Mouse (Mus musculus) bone marrow, adult 2 months (tissue): ENCODE measurements at regions not wholly inside any gene's neighbourhood (a gene's known extent, or its start where the extent isn't known, plus 50 kb on each side); places are given as distances from the start of the nearest gene placed in this dataset.

ENCODE experiments used
- CTCF ChIP-seq: fragments of 200-500 bp; IDR thresholded peaks from 2 replicates; pipeline ENCODE4 v1.5.1; 2011; ENCODE audit warnings: low read length, control low read depth; ENCODE audit not compliant: control insufficient read depth, insufficient read depth
- POLR2A ChIP-seq: fragments of 200-500 bp; IDR thresholded peaks from 2 replicates; pipeline ENCODE4 v1.6.1; 2011; ENCODE audit warnings: low read depth, mild to moderate bottlenecking, control low read depth, low read length, borderline replicate concordance; ENCODE audit not compliant: control insufficient read depth

DNA sequence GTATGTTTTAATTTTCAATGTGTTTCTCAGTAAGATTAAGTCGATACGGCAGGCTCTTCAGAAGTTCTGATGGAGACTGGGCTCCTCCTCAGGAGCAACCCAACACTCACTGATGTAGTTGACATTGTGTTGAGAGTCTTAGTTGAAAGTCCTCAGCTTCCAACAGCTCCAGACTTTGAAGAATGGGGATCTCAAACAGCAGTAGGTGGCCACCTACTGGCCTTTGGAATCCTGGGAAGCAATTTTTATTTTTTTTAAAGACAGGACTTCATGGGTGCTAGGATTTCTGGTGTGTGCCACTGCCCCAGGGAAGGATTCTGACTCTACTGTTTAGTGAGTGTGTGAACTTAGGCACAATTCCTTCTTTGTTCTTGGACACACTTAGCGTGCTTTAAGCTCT lies 225.9 kb upstream of the Tbc1d5 start:
- TF ChIP-seq CTCF, result no peak
- no peak for TF ChIP-seq POLR2A
